Comparison of ENCODE assay signal across 13 mouse cellular contexts in genomic region chr12:11456632-11457031, GRCm38 (mm10). TPM values are rescaled to one million over a fixed set of nuclear protein-coding genes. Genes with fewer than 3 reads are reported as not detected.
DNase-seq lines count a peak whose midpoint lies in the region; ATAC-seq and TF ChIP-seq lines count a peak whose summit lies in the region.
"Had no signal": no experiment of that assay in that cellular context is flagged by ENCODE, and none has a peak within 500 bp of the region (broad histone marks: within the 10 kb centered on the region; RNA-seq: fewer than 3 reads in every experiment).

No protein-coding gene starts in this region.

- no peak for DNase-seq in kidney, postnatal 0 days (ENCODE audit: low spot score)
- no peak for DNase-seq in kidney, adult 18-20 months
- DNase-seq in forebrain, embryonic 10.5 days (ENCODE audit: extremely low spot score, low spot score): no peak
- no peak for DNase-seq in forebrain, postnatal 0 days
- DNase-seq in adrenal gland, adult 8-10 months: no peak
- DNase-seq in cerebellum, adult 18-20 months: no peak
- DNase-seq in right cerebral cortex, adult 18-20 months: no peak
- DNase-seq: adrenal gland, postnatal 25 days; cerebellum, postnatal 25 days; kidney, postnatal 14 days had no signal

- no peak for TF ChIP-seq CTCF in kidney, postnatal 0 days (IDR thresholded peaks at IDR 0.05; ENCODE audit: low read depth)
- TF ChIP-seq CTCF in forebrain, postnatal 0 days (IDR thresholded peaks at IDR 0.05; ENCODE audit: low read depth): no peak

- peak overlapping the region; percentile 90; the same call in 1 of the 2 replicates for H3K4me2 ChIP-seq in kidney, postnatal 0 days (ENCODE audit: low read length)
- peak overlapping the region; percentile 58 for H3K4me2 ChIP-seq in forebrain, postnatal 0 days (ENCODE audit: low read depth)
- H3K4me2 ChIP-seq in midbrain, embryonic 15.5 days: peak overlapping the region; percentile 96

- H3K9ac ChIP-seq in kidney, postnatal 0 days (ENCODE audit: low read depth, low read length): no peak overlapping the region
- H3K9ac ChIP-seq in forebrain, postnatal 0 days: peak overlapping the region; percentile 61; the same call in 1 of the 2 replicates
- no peak overlapping the region for H3K9ac ChIP-seq in midbrain, embryonic 15.5 days
- H3K9ac ChIP-seq: liver, embryonic 15.5 days had no signal

- H3K27me3 ChIP-seq in kidney, postnatal 0 days (ENCODE audit: insufficient read depth, low read length): no peaks in the 10 kb centered on the region; the same call in 1 of the 2 replicates
- H3K27me3 ChIP-seq in forebrain, embryonic 10.5 days (ENCODE audit: poor library complexity, severe bottlenecking): peaks cover 22% of the 10 kb centered on the region
- H3K27me3 ChIP-seq in forebrain, postnatal 0 days (ENCODE audit: insufficient read depth, low read length): no peaks in the 10 kb centered on the region
- H3K27me3 ChIP-seq in midbrain, embryonic 15.5 days (replicated peaks): no peaks in the 10 kb centered on the region

- H3K36me3 ChIP-seq in kidney, postnatal 0 days (ENCODE audit: insufficient read depth, low read length): no peaks in the 10 kb centered on the region
- no peaks in the 10 kb centered on the region for H3K36me3 ChIP-seq in forebrain, embryonic 10.5 days (replicated peaks)
- no peaks in the 10 kb centered on the region for H3K36me3 ChIP-seq in forebrain, postnatal 0 days (ENCODE audit: insufficient read depth)
- H3K36me3 ChIP-seq in midbrain, embryonic 15.5 days (replicated peaks): no peaks in the 10 kb centered on the region
- H3K36me3 ChIP-seq: liver, embryonic 15.5 days had no signal

- H3K4me3 ChIP-seq in kidney, postnatal 0 days (replicated peaks; ENCODE audit: low read depth, low read length): no peak overlapping the region; the same call in 1 of the 2 replicates
- peak overlapping the region; percentile 65; the same call in 1 of the 2 replicates for H3K4me3 ChIP-seq in forebrain, embryonic 10.5 days
- H3K4me3 ChIP-seq in forebrain, postnatal 0 days (ENCODE audit: low read depth, low read length): peak overlapping the region; percentile 45; the same call in 1 of the 2 replicates
- H3K4me3 ChIP-seq in midbrain, embryonic 15.5 days: peak overlapping the region; percentile 76; the same call in 1 of the 2 replicates

- H3K4me1 ChIP-seq in kidney, postnatal 0 days (replicated peaks; ENCODE audit: insufficient read depth, low read length): no peaks in the 10 kb centered on the region
- H3K4me1 ChIP-seq in forebrain, embryonic 10.5 days: peaks cover 7% of the 10 kb centered on the region
- H3K4me1 ChIP-seq in forebrain, postnatal 0 days (ENCODE audit: insufficient read depth): no peaks in the 10 kb centered on the region
- H3K4me1 ChIP-seq in midbrain, embryonic 15.5 days: 0 out of 2 replicates have a peak, but pooled peaks cover 5% of the 10 kb centered on the region

- H3K27ac ChIP-seq in kidney, postnatal 0 days: no peak overlapping the region
- no peak overlapping the region for H3K27ac ChIP-seq in forebrain, embryonic 10.5 days
- H3K27ac ChIP-seq in forebrain, postnatal 0 days (ENCODE audit: low read depth, low read length): no peak overlapping the region
- no peak overlapping the region for H3K27ac ChIP-seq in midbrain, embryonic 15.5 days
- H3K27ac ChIP-seq: liver, embryonic 15.5 days had no signal

- H3K9me3 ChIP-seq in kidney, postnatal 0 days (replicated peaks; ENCODE audit: low read length): no peaks in the 10 kb centered on the region
- H3K9me3 ChIP-seq in forebrain, embryonic 10.5 days: no peaks in the 10 kb centered on the region
- no peaks in the 10 kb centered on the region for H3K9me3 ChIP-seq in forebrain, postnatal 0 days (ENCODE audit: low read length)
- no peaks in the 10 kb centered on the region for H3K9me3 ChIP-seq in midbrain, embryonic 15.5 days
- H3K9me3 ChIP-seq: liver, embryonic 15.5 days had no signal

- no peak for ATAC-seq in kidney, postnatal 0 days (replicated peaks; ENCODE audit: low FRiP score, low read depth)
- ATAC-seq in forebrain, postnatal 0 days: no peak
- no peak for ATAC-seq in midbrain, embryonic 15.5 days (replicated peaks)

- 77% methylated on average over 4 of the region's 4 CpGs for WGBS in kidney, postnatal 0 days
- 82% methylated on average over 4 of the region's 4 CpGs for WGBS in forebrain, embryonic 10.5 days
- 70% methylated on average over 4 of the region's 4 CpGs for WGBS in forebrain, postnatal 0 days
- WGBS in midbrain, embryonic 15.5 days: 83% methylated on average over 4 of the region's 4 CpGs

RNA-seq across cellular contexts. Expression of gene Rad51ap2, which starts 0.8 kb away (rescaled TPM):
- 0.19 and 0.30 TPM in 2 replicates for polyA plus RNA-seq in kidney, postnatal 0 days (2015; fragmentation: Nextera tagmentation; extraction: Ambion mirVana)
- polyA plus RNA-seq in forebrain, embryonic 10.5 days (2016; fragmentation: Nextera tagmentation; extraction: Ambion mirVana): 0.14 and 0.45 TPM in 2 replicates
- total RNA-seq in forebrain, postnatal 0 days (2014; rRNA removed): 1.1 and 1.4 TPM in 2 replicates
- 0.68 and 0.79 TPM in 2 replicates for polyA plus RNA-seq in forebrain, postnatal 0 days (2015; fragmentation: Nextera tagmentation; extraction: Ambion mirVana)
- 0.36 and 0.41 TPM in 2 replicates for polyA plus RNA-seq in midbrain, embryonic 15.5 days (2015; fragmentation: Nextera tagmentation; extraction: Ambion mirVana)
- under 1 TPM in 2 of 4 experiments, not detected in 2; 0.17 to 0.34 TPM for total RNA-seq in adrenal gland, adult 8-10 months (2022)
- total RNA-seq: gastrocnemius, adult 8-10 months had no signal
- polyA plus RNA-seq: liver, embryonic 15.5 days had no signal

RNA-seq across cellular contexts. Expression of gene Vsnl1, which starts 20.2 kb away (rescaled TPM):
- polyA plus RNA-seq in kidney, postnatal 0 days (2015; fragmentation: Nextera tagmentation; extraction: Ambion mirVana): 0.05 and 0.13 TPM in 2 replicates
- 0.71 and 0.77 TPM in 2 replicates for polyA plus RNA-seq in forebrain, embryonic 10.5 days (2016; fragmentation: Nextera tagmentation; extraction: Ambion mirVana)
- total RNA-seq in forebrain, postnatal 0 days (2014; rRNA removed): 125 and 133 TPM in 2 replicates
- polyA plus RNA-seq in forebrain, postnatal 0 days (2015; fragmentation: Nextera tagmentation; extraction: Ambion mirVana): 74.2 and 119 TPM in 2 replicates
- polyA plus RNA-seq in midbrain, embryonic 15.5 days (2015; fragmentation: Nextera tagmentation; extraction: Ambion mirVana): 64.5 and 70.1 TPM in 2 replicates
- total RNA-seq in adrenal gland, adult 8-10 months (2022): 10 to 100 TPM; 52.9 to 74.7 (median 58.7) TPM
- total RNA-seq: gastrocnemius, adult 8-10 months had no signal

Comparison
In these comparisons a context has a peak if more than half of its experiments do, and no peak if none do; other contexts are left out.
1. RNA of gene Vsnl1, which starts 20.2 kb away (polyA plus RNA-seq): 74.2 to 119 TPM in forebrain, postnatal 0 days and 64.5 to 70.1 TPM in midbrain, embryonic 15.5 days; 0.71 to 0.77 TPM in forebrain, embryonic 10.5 days and 0.05 to 0.13 TPM in kidney, postnatal 0 days; every median in the first group is over 10 times any median in the second.
2. Peak in every context shown above with its lines, with median percentiles within 50 percentile points of each other: H3K4me2 ChIP-seq.